20 mouse cellular contexts compared by ENCODE assay signal in genomic region chr5:37227956-37228680, GRCm38 (mm10). TPM values are rescaled to one million over a fixed set of nuclear protein-coding genes. Genes with fewer than 3 reads are reported as not detected.
A peak's percentile ranks its signal among the peaks of the same experiment; 100 is the strongest.
DNase-seq lines count a peak whose midpoint lies in the region; ATAC-seq and TF ChIP-seq lines count a peak whose summit lies in the region.
"Had no signal": no experiment of that assay in that cellular context is flagged by ENCODE, and none has a peak within 500 bp of the region (broad histone marks: within the 10 kb centered on the region; RNA-seq: fewer than 3 reads in every experiment).

No protein-coding gene starts in this region.

- H3K36me3 ChIP-seq in hindbrain, embryonic 11.5 days (ENCODE audit: control insufficient read depth, insufficient read depth, low read length) = no peaks in the 10 kb centered on the region
- no peaks in the 10 kb centered on the region for H3K36me3 ChIP-seq in hindbrain, embryonic 16.5 days (ENCODE audit: control insufficient read depth, insufficient read depth, low read length)
- 0 out of 2 replicates have a peak, but pooled peaks cover 5% of the 10 kb centered on the region for H3K36me3 ChIP-seq in midbrain, postnatal 0 days (ENCODE audit: insufficient read depth, low read length)
- no peaks in the 10 kb centered on the region for H3K36me3 ChIP-seq in midbrain, embryonic 15.5 days (replicated peaks)
- no peaks in the 10 kb centered on the region for H3K36me3 ChIP-seq in intestine, postnatal 0 days (ENCODE audit: control insufficient read depth, insufficient read depth)
- H3K36me3 ChIP-seq: forebrain, embryonic 12.5 days; G1E; kidney, embryonic 15.5 days had no signal

- no peak for DNase-seq in frontal cortex, postnatal 25 days (ENCODE audit: low spot score in 2 of 2)
- no peak for DNase-seq in hindbrain, embryonic 11.5 days (ENCODE audit: low spot score)
- peak; percentile 40 for DNase-seq in midbrain, postnatal 0 days (ENCODE audit: low spot score)
- DNase-seq: cerebellum, adult 2 months; gastrocnemius, postnatal 25 days; lung, adult 18-20 months; lung, postnatal 14 days; right cerebral cortex, postnatal 14 days had no signal

- H3K9me3 ChIP-seq in hindbrain, embryonic 11.5 days (ENCODE audit: control insufficient read depth, low read length) = no peaks in the 10 kb centered on the region
- no peaks in the 10 kb centered on the region for H3K9me3 ChIP-seq in hindbrain, embryonic 16.5 days (ENCODE audit: control insufficient read depth, low read length)
- no peaks in the 10 kb centered on the region for H3K9me3 ChIP-seq in midbrain, postnatal 0 days (ENCODE audit: low read length)
- no peaks in the 10 kb centered on the region for H3K9me3 ChIP-seq in midbrain, embryonic 15.5 days
- H3K9me3 ChIP-seq in intestine, postnatal 0 days (ENCODE audit: control insufficient read depth) = no peaks in the 10 kb centered on the region
- H3K9me3 ChIP-seq: forebrain, embryonic 12.5 days; kidney, embryonic 15.5 days; megakaryocyte, embryonic 14.5 days had no signal

- H3K4me3 ChIP-seq in hindbrain, embryonic 11.5 days (ENCODE audit: low read depth, low read length) = no peak overlapping the region
- H3K4me3 ChIP-seq in hindbrain, embryonic 16.5 days (ENCODE audit: low read length) = no peak overlapping the region
- H3K4me3 ChIP-seq in midbrain, postnatal 0 days (ENCODE audit: low read depth, low read length) = no peak overlapping the region
- H3K4me3 ChIP-seq in midbrain, embryonic 15.5 days = no peak overlapping the region
- H3K4me3 ChIP-seq in olfactory bulb, adult 2 months (ENCODE audit: insufficient read depth, low read depth, low read length) = no peak overlapping the region
- no peak overlapping the region for H3K4me3 ChIP-seq in intestine, postnatal 0 days (ENCODE audit: low read depth, low read length)
- H3K4me3 ChIP-seq: forebrain, embryonic 12.5 days; kidney, embryonic 15.5 days; megakaryocyte, embryonic 14.5 days had no signal

- H3K9ac ChIP-seq in hindbrain, embryonic 11.5 days (ENCODE audit: low read depth, low read length) = no peak overlapping the region
- no peak overlapping the region; the same call in 1 of the 2 replicates for H3K9ac ChIP-seq in hindbrain, embryonic 16.5 days (ENCODE audit: low read depth, low read length)
- H3K9ac ChIP-seq in midbrain, postnatal 0 days (replicated peaks; ENCODE audit: low read length, poor library complexity, severe bottlenecking) = no peak overlapping the region
- H3K9ac ChIP-seq in midbrain, embryonic 15.5 days = no peak overlapping the region
- no peak overlapping the region for H3K9ac ChIP-seq in intestine, postnatal 0 days (ENCODE audit: low read depth, low read length)
- H3K9ac ChIP-seq: forebrain, embryonic 12.5 days; kidney, embryonic 15.5 days had no signal

- H3K27me3 ChIP-seq in hindbrain, embryonic 11.5 days (ENCODE audit: control insufficient read depth, insufficient read depth, low read length) = no peaks in the 10 kb centered on the region
- no peaks in the 10 kb centered on the region for H3K27me3 ChIP-seq in hindbrain, embryonic 16.5 days (replicated peaks; ENCODE audit: control insufficient read depth, insufficient read depth, low read length)
- H3K27me3 ChIP-seq in midbrain, postnatal 0 days (ENCODE audit: insufficient read depth, low read length) = no peaks in the 10 kb centered on the region
- 0 out of 2 replicates have a peak, but pooled peaks cover 6% of the 10 kb centered on the region for H3K27me3 ChIP-seq in midbrain, embryonic 15.5 days (replicated peaks)
- no peaks in the 10 kb centered on the region for H3K27me3 ChIP-seq in intestine, postnatal 0 days (replicated peaks; ENCODE audit: control insufficient read depth, insufficient read depth, low read length)

- ATAC-seq in frontal cortex, adult (ENCODE audit: low TSS enrichment) = peak; percentile 35
- ATAC-seq in hindbrain, embryonic 11.5 days (ENCODE audit: low FRiP score) = no peak
- ATAC-seq in hindbrain, embryonic 16.5 days = no peak
- no peak for ATAC-seq in midbrain, postnatal 0 days (ENCODE audit: low FRiP score)
- ATAC-seq in midbrain, embryonic 15.5 days (replicated peaks) = no peak
- ATAC-seq in intestine, postnatal 0 days = no peak
- ATAC-seq: intestine, embryonic 16.5 days had no signal

- H3K4me1 ChIP-seq in hindbrain, embryonic 11.5 days (replicated peaks; ENCODE audit: control insufficient read depth, insufficient read depth, low read length) = no peaks in the 10 kb centered on the region
- H3K4me1 ChIP-seq in hindbrain, embryonic 16.5 days (ENCODE audit: control insufficient read depth, insufficient read depth, low read depth, low read length) = no peaks in the 10 kb centered on the region
- no peaks in the 10 kb centered on the region for H3K4me1 ChIP-seq in midbrain, postnatal 0 days (ENCODE audit: insufficient read depth, low read length)
- no peaks in the 10 kb centered on the region for H3K4me1 ChIP-seq in midbrain, embryonic 15.5 days
- peaks cover 43% of the 10 kb centered on the region for H3K4me1 ChIP-seq in olfactory bulb, adult 2 months (ENCODE audit: control insufficient read depth, insufficient read depth, low read length)
- H3K4me1 ChIP-seq in intestine, postnatal 0 days (replicated peaks; ENCODE audit: control insufficient read depth, insufficient read depth, low read length) = no peaks in the 10 kb centered on the region
- H3K4me1 ChIP-seq: forebrain, embryonic 12.5 days; megakaryocyte, embryonic 14.5 days had no signal

- no peak overlapping the region for H3K4me2 ChIP-seq in hindbrain, embryonic 11.5 days (replicated peaks; ENCODE audit: low read depth, low read length)
- H3K4me2 ChIP-seq in hindbrain, embryonic 16.5 days (ENCODE audit: low read length) = no peak overlapping the region
- no peak overlapping the region for H3K4me2 ChIP-seq in midbrain, postnatal 0 days (ENCODE audit: low read depth, low read length, poor library complexity, severe bottlenecking)
- no peak overlapping the region for H3K4me2 ChIP-seq in midbrain, embryonic 15.5 days
- H3K4me2 ChIP-seq in intestine, postnatal 0 days (replicated peaks; ENCODE audit: low read depth) = no peak overlapping the region
- H3K4me2 ChIP-seq: forebrain, embryonic 12.5 days; kidney, embryonic 15.5 days; liver, embryonic 11.5 days had no signal

- no peak for TF ChIP-seq CTCF in midbrain, postnatal 0 days (IDR thresholded peaks at IDR 0.05)
- no peak for TF ChIP-seq CTCF in olfactory bulb, adult 2 months (IDR thresholded peaks at IDR 0.05; ENCODE audit: insufficient read depth, low read depth, low read length)
- TF ChIP-seq CTCF in intestine, postnatal 0 days (IDR thresholded peaks at IDR 0.05; ENCODE audit: low read depth) = no peak

- 0 out of 2 replicates have a peak overlapping the region, but pooled peaks have one; percentile 27 for H3K27ac ChIP-seq in hindbrain, embryonic 11.5 days (ENCODE audit: low read depth, low read length)
- H3K27ac ChIP-seq in hindbrain, embryonic 16.5 days (ENCODE audit: low read depth, low read length) = no peak overlapping the region
- H3K27ac ChIP-seq in midbrain, postnatal 0 days (ENCODE audit: low read depth, low read length) = no peak overlapping the region
- H3K27ac ChIP-seq in midbrain, embryonic 15.5 days = no peak overlapping the region
- peak overlapping the region; percentile 84 for H3K27ac ChIP-seq in olfactory bulb, adult 2 months (ENCODE audit: insufficient read depth, low read depth, low read length)
- H3K27ac ChIP-seq in intestine, postnatal 0 days (ENCODE audit: low read depth, low read length) = no peak overlapping the region
- H3K27ac ChIP-seq: forebrain, embryonic 12.5 days; kidney, embryonic 15.5 days had no signal

- WGBS in hindbrain, embryonic 11.5 days = 55% methylated on average over 6 of the region's 6 CpGs
- 59% methylated on average over 6 of the region's 6 CpGs for WGBS in hindbrain, embryonic 16.5 days
- 61% methylated on average over 6 of the region's 6 CpGs for WGBS in midbrain, postnatal 0 days
- 56% methylated on average over 6 of the region's 6 CpGs for WGBS in midbrain, embryonic 15.5 days
- 16% methylated on average over 6 of the region's 6 CpGs for WGBS in olfactory bulb, adult 2 months
- WGBS in intestine, postnatal 0 days = 48% methylated on average over 6 of the region's 6 CpGs

- TF ChIP-seq POLR2A in olfactory bulb, adult 2 months (IDR thresholded peaks at IDR 0.05; ENCODE audit: insufficient read depth, low read depth, low read length) = no peak

RNA-seq across cellular contexts. Expression of gene Crmp1, which starts 13.6 kb away (rescaled TPM):
- 340 and 413 TPM in 2 replicates for polyA plus RNA-seq in hindbrain, embryonic 11.5 days (2014; fragmentation: Nextera tagmentation; extraction: Ambion mirVana)
- polyA plus RNA-seq in hindbrain, embryonic 16.5 days (2015; fragmentation: Nextera tagmentation; extraction: Ambion mirVana) = 851 and 939 TPM in 2 replicates
- 954 and 1,050 TPM in 2 replicates for total RNA-seq in midbrain, postnatal 0 days (2014; rRNA removed)
- 851 and 872 TPM in 2 replicates for polyA plus RNA-seq in midbrain, postnatal 0 days (2015; fragmentation: Nextera tagmentation; extraction: Ambion mirVana)
- polyA plus RNA-seq in midbrain, embryonic 15.5 days (2015; fragmentation: Nextera tagmentation; extraction: Ambion mirVana) = 945 and 977 TPM in 2 replicates
- polyA plus RNA-seq in olfactory bulb, adult 2 months (2012; ENCODE audit: insufficient read depth, insufficient read length, low replicate concordance, missing spikeins) = 2,655 TPM in 1 of 2 replicates, not detected in the other
- polyA plus RNA-seq in intestine, postnatal 0 days (2015; fragmentation: Nextera tagmentation; extraction: Ambion mirVana) = 8.9 and 11.4 TPM in 2 replicates
- total RNA-seq: common myeloid progenitor, adult 5-6 weeks; G1E had no signal
- polyA plus RNA-seq: G1E had no signal

Comparison
In these comparisons a context has a peak if more than half of its experiments do, and no peak if none do; other contexts are left out.
1. H3K27ac ChIP-seq: peak in hindbrain, embryonic 11.5 days (single experiment) and olfactory bulb, adult 2 months (single experiment); none in hindbrain, embryonic 16.5 days (single experiment), midbrain, postnatal 0 days (single experiment), midbrain, embryonic 15.5 days (single experiment) and intestine, postnatal 0 days (single experiment).